ENCODE assay signal across 14 mouse cellular contexts in the genomic region with DNA sequence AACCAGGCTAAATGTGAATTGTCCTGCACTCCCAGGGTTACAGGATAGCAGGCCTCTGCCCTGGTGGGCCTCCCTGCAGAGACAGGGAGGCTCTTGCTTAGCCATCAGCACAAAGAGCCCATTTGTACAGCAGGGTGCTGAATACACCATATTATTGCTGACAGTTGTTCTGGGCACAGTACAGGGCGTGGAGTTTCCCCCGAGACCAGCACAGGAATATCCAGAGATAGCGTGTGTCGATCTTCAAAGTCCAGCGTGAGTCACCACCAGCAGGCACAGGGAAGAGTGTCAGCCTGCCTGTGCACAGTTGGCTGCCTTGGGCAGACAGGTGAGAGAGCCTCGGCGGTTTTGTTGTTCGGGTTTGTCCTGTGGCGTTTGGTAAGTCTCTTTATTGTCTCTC.
DNase-seq lines count a peak whose midpoint lies in the region; ATAC-seq and TF ChIP-seq lines count a peak whose summit lies in the region.
"Had no signal": no experiment of that assay in that cellular context is flagged by ENCODE, and none has a peak within 500 bp of the region (broad histone marks: within the 10 kb centered on the region; RNA-seq: fewer than 3 reads in every experiment).

No protein-coding gene starts in this region.

- no peaks in the 10 kb centered on the region for H3K36me3 ChIP-seq in heart, postnatal 0 days (replicated peaks; ENCODE audit: control insufficient read depth, insufficient read depth, low read length)
- H3K36me3 ChIP-seq in lung, postnatal 0 days (ENCODE audit: insufficient read depth, low read length) = no peaks in the 10 kb centered on the region
- H3K36me3 ChIP-seq in embryonic facial prominence, embryonic 14.5 days (ENCODE audit: control insufficient read depth, insufficient read depth, low read length) = no peaks in the 10 kb centered on the region
- no peaks in the 10 kb centered on the region for H3K36me3 ChIP-seq in stomach, embryonic 16.5 days (ENCODE audit: control insufficient read depth, insufficient read depth, low read length)
- H3K36me3 ChIP-seq: limb, embryonic 10.5 days had no signal

- peaks cover 17% of the 10 kb centered on the region for H3K4me1 ChIP-seq in heart, postnatal 0 days (ENCODE audit: control insufficient read depth, insufficient read depth)
- peaks cover 10% of the 10 kb centered on the region for H3K4me1 ChIP-seq in lung, postnatal 0 days (ENCODE audit: insufficient read depth, low read depth, low read length)
- H3K4me1 ChIP-seq in embryonic facial prominence, embryonic 14.5 days (ENCODE audit: control insufficient read depth, insufficient read depth, low read length) = peaks cover 16% of the 10 kb centered on the region
- H3K4me1 ChIP-seq in stomach, embryonic 16.5 days (ENCODE audit: control insufficient read depth, insufficient read depth, low read length) = peaks cover 29% of the 10 kb centered on the region

- intact Hi-C loops in heart, postnatal 14 days (cut with DNase I) = no loop called here
- intact Hi-C loops in left cerebral cortex, postnatal 14 days (cut with DNase I) = no loop called here

- WGBS in heart, postnatal 0 days = 33% methylated on average over 9 of the region's 9 CpGs
- WGBS in lung, postnatal 0 days = 38% methylated on average over 9 of the region's 9 CpGs
- 61% methylated on average over 9 of the region's 9 CpGs for WGBS in embryonic facial prominence, embryonic 14.5 days
- 50% methylated on average over 9 of the region's 9 CpGs for WGBS in stomach, embryonic 16.5 days

- no peak for TF ChIP-seq CTCF in heart, postnatal 0 days (IDR thresholded peaks at IDR 0.05; ENCODE audit: low read depth)
- TF ChIP-seq CTCF in lung, postnatal 0 days (IDR thresholded peaks at IDR 0.05) = no peak

- H3K9ac ChIP-seq in heart, postnatal 0 days (replicated peaks; ENCODE audit: low read depth, low read length) = no peak overlapping the region
- 0 out of 2 replicates have a peak overlapping the region, but pooled peaks have one; percentile 5 for H3K9ac ChIP-seq in lung, postnatal 0 days (replicated peaks; ENCODE audit: low read depth)
- 0 out of 2 replicates have a peak overlapping the region, but pooled peaks have one; percentile 10 for H3K9ac ChIP-seq in embryonic facial prominence, embryonic 14.5 days (ENCODE audit: low read depth, low read length)
- H3K9ac ChIP-seq in stomach, embryonic 16.5 days (ENCODE audit: low read length) = peak overlapping the region; percentile 28; the same call in 1 of the 2 replicates
- H3K9ac ChIP-seq: forebrain, embryonic 13.5 days had no signal

- TF ChIP-seq EP300 in heart, postnatal 0 days (IDR thresholded peaks at IDR 0.05; ENCODE audit: low read depth) = no peak
- no peak for TF ChIP-seq EP300 in lung, postnatal 0 days (IDR thresholded peaks at IDR 0.05)

- peak overlapping the region; percentile 26; the same call in 1 of the 2 replicates for H3K27ac ChIP-seq in heart, postnatal 0 days (ENCODE audit: low read depth)
- H3K27ac ChIP-seq in lung, postnatal 0 days (ENCODE audit: low read length) = peak overlapping the region; percentile 47; the same call in 1 of the 2 replicates
- H3K27ac ChIP-seq in embryonic facial prominence, embryonic 14.5 days (replicated peaks; ENCODE audit: low read depth, low read length) = no peak overlapping the region; the same call in 1 of the 2 replicates
- H3K27ac ChIP-seq in stomach, embryonic 16.5 days (ENCODE audit: low read length) = peak overlapping the region; percentile 75
- H3K27ac ChIP-seq: forebrain, embryonic 13.5 days; limb, embryonic 10.5 days; macrophage had no signal

- H3K27me3 ChIP-seq in heart, postnatal 0 days (ENCODE audit: control insufficient read depth, insufficient read depth, low read length) = no peaks in the 10 kb centered on the region
- H3K27me3 ChIP-seq in lung, postnatal 0 days (replicated peaks; ENCODE audit: insufficient read depth, low read length) = no peaks in the 10 kb centered on the region
- no peaks in the 10 kb centered on the region for H3K27me3 ChIP-seq in embryonic facial prominence, embryonic 14.5 days (replicated peaks; ENCODE audit: control insufficient read depth, insufficient read depth, low read length)
- no peaks in the 10 kb centered on the region for H3K27me3 ChIP-seq in stomach, embryonic 16.5 days (ENCODE audit: control insufficient read depth, insufficient read depth, low read length)
- H3K27me3 ChIP-seq: forebrain, embryonic 13.5 days had no signal

- 0 out of 2 replicates have a peak, but pooled peaks have one; percentile 43 for ATAC-seq in heart, postnatal 0 days (ENCODE audit: insufficient read depth, low read depth)
- peak; percentile 16; the same call in 1 of the 2 replicates for ATAC-seq in lung, postnatal 0 days
- no peak for ATAC-seq in embryonic facial prominence, embryonic 14.5 days (ENCODE audit: low read depth)
- peak; percentile 55; the same call in 1 of the 2 replicates for ATAC-seq in stomach, embryonic 16.5 days (ENCODE audit: insufficient read depth, low FRiP score)
- ATAC-seq: forebrain, embryonic 13.5 days had no signal

- H3K4me3 ChIP-seq in heart, postnatal 0 days (ENCODE audit: low read depth, low read length) = no peak overlapping the region
- H3K4me3 ChIP-seq in lung, postnatal 0 days (ENCODE audit: low read depth, low read length) = no peak overlapping the region
- no peak overlapping the region for H3K4me3 ChIP-seq in embryonic facial prominence, embryonic 14.5 days (ENCODE audit: low read depth, low read length)
- no peak overlapping the region for H3K4me3 ChIP-seq in stomach, embryonic 16.5 days (replicated peaks; ENCODE audit: low read length)
- H3K4me3 ChIP-seq: forebrain, embryonic 13.5 days; limb, embryonic 10.5 days had no signal

- H3K9me3 ChIP-seq in heart, postnatal 0 days (replicated peaks; ENCODE audit: control insufficient read depth, low read length) = no peaks in the 10 kb centered on the region
- H3K9me3 ChIP-seq in lung, postnatal 0 days (ENCODE audit: low read length) = no peaks in the 10 kb centered on the region
- H3K9me3 ChIP-seq in embryonic facial prominence, embryonic 14.5 days (ENCODE audit: control insufficient read depth, low read length) = no peaks in the 10 kb centered on the region
- no peaks in the 10 kb centered on the region for H3K9me3 ChIP-seq in stomach, embryonic 16.5 days (replicated peaks; ENCODE audit: control insufficient read depth, low read length)
- H3K9me3 ChIP-seq: forebrain, embryonic 13.5 days; limb, embryonic 10.5 days had no signal

- H3K4me2 ChIP-seq in heart, postnatal 0 days (ENCODE audit: low read depth, low read length) = no peak overlapping the region
- no peak overlapping the region for H3K4me2 ChIP-seq in lung, postnatal 0 days (replicated peaks; ENCODE audit: low read depth, low read length)
- H3K4me2 ChIP-seq in embryonic facial prominence, embryonic 14.5 days (ENCODE audit: low read depth, low read length) = no peak overlapping the region
- no peak overlapping the region for H3K4me2 ChIP-seq in stomach, embryonic 16.5 days (ENCODE audit: low read depth, low read length)
- H3K4me2 ChIP-seq: forebrain, embryonic 13.5 days had no signal

- DNase-seq in heart, postnatal 0 days (ENCODE audit: low spot score) = no peak
- DNase-seq in heart, postnatal 14 days = no peak
- DNase-seq in lung, postnatal 0 days (ENCODE audit: low spot score) = no peak
- no peak for DNase-seq in lung, postnatal 10 days
- DNase-seq in embryonic facial prominence, embryonic 14.5 days (ENCODE audit: low spot score) = no peak
- no peak for DNase-seq in left cerebral cortex, postnatal 14 days (ENCODE audit: low spot score in 2 of 2)
- DNase-seq: adrenal gland, postnatal 36 days; cerebellum, adult 18-20 months; gastrocnemius, postnatal 25 days; kidney, postnatal 4 days had no signal
